Mouse (Mus musculus) frontal cortex, adult (tissue): ENCODE measurements around the gene 6030468B19Rik.
"Not testable (repeated sequence)": the region's sequence is repeated elsewhere in the genome, so short reads cannot be mapped to it uniquely, and the experiment has no call there.

Experiments
- ATAC-seq: cut with Nextera tagmentation; 2 replicates; pipeline ENCODE4 v1.9.2; 2017; ENCODE audit warnings: mild to moderate bottlenecking, moderate library complexity, mixed read lengths; ENCODE audit not compliant: low TSS enrichment

Gene 6030468B19Rik

DNA sequence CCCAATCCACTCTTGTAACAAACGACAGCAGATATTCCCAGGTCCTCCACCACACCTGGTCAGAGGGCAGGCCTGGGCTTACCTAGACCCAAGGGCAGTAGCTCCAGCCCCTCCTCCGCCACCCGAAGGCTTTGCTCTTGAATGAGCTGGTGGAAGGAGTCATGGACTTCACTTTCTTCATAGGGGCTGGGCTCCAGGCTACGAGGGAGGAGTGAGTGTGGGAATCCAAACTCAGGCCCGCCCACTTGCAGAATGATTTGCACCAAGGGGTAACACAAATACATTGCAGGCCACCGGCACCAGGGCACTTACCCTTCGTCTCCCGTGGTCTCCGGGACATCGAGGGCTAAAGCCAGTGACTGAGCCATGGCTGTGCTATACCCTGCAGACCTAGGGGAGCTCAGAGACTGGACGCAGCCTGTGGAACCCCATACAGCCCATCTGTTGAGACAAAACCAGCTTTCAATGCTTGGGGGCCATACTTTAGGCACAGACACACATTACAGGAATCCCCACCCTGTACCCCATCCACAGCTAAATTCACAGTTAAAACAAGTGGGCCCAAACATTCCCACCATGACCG lies 18.5 kb upstream of the 6030468B19Rik start:
- ATAC-seq, result no peak

DNA sequence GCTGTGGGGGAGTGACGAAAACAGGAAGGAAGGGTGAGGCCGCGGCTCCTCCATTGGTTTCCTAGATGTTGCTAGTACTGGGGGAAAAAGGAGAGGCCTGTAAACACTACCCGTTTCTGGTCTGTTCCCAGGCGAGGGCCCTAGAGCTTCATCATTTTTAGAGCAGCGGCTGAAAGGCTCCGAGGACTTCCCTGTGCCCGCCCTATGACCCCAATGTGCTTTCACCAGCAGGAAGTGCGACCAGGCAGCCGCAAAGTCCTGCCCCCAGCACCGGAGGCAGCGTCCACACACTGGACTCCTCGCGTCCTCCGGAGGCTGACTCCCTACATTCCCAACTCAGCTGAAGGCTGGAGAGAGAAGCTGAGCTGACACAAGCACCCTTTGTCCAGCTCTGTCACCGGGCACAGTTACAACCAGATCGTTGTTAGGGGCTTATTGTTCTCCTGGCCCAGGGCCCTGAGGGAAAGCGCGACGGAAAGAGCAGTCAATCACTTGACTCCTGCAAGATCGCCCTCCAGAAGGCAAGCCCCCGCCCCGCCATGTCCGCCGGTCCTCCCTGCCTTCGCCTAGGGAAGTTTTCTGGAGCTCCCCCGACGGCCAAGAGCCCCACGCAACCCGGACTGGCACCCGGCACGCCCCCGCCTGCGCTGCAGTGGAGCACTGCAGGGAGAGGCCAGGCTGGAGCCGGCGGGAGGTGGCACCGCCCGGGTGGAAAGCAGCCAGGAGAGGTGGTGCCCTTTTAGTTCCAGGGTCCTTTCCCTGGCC lies 17.8 kb upstream of the 6030468B19Rik start:
- peak; percentile 53; the same call in 1 of the 2 replicates for ATAC-seq

DNA sequence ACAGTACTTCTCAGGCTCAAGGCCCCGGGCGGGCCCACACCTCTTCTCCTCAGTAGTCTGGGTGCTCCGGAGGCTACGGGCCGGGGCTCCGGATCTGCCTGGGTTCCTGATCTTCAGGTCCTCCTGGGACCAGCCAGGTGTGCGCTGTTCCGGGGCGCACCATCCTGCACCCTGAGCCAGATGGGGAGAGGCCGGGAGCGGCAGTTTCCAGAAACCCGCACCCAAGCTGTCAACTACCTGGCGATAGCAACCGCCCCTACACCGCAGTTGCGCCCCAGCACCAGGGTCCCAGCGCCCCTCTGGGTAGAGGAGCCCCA lies 17.3 kb upstream of the 6030468B19Rik start:
- ATAC-seq, result no peak

DNA sequence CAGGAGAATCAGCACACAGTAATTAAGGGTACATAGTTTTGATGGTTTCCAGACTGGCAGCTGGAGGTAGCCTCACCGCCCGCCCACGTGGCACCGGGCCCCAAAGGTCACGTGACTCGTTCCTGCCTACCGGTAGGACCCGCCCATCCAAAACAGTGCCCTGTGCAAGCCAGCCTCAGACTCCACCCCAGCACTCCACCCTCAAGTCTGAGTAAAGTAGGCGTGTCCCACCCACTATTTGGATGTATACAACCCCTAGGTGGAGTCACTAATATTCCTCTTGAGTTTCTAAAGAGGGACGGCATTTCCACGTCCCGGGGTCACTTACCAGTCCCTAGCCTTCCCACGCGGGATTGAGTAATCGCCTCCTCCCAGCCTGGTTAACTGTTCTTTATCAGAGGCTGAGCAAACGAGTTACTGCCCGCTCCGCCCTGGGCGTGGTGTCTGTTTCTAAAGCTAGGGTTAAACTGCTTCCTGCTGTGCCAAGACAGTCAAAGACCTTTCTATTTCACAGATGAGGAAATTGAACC lies 16.8 kb upstream of the 6030468B19Rik start:
- no peak for ATAC-seq

DNA sequence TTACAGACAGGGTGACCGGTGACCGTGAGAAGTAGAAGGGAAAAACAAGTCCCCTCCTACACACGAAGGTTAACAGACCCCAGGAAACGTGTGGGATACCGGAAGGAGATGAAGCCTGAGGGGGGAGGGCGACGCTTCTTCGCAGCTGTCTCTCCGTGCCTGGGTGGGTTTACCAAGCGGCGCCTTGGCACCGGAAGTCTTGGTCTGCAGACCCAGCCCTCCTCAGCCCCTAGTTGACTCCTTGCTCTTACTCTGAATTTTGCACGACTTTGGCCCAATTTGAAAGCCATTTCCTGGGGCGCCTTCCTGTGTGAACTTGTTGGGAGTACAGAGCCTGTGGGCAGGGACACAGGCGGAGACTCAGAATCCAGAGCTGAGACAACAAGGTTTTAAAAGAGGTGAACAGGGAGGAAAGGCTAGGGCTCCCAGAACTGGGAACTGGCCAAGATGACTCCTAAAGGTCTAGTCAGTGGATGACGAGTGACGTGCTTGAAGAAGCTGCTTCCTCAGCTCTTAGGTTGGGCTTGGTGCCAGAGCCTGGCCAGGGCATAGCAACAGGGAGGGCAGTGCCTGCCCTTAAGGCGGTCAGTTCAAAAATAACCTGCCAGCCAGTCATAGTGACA lies 16.1 kb upstream of the 6030468B19Rik start:
- no peak for ATAC-seq

DNA sequence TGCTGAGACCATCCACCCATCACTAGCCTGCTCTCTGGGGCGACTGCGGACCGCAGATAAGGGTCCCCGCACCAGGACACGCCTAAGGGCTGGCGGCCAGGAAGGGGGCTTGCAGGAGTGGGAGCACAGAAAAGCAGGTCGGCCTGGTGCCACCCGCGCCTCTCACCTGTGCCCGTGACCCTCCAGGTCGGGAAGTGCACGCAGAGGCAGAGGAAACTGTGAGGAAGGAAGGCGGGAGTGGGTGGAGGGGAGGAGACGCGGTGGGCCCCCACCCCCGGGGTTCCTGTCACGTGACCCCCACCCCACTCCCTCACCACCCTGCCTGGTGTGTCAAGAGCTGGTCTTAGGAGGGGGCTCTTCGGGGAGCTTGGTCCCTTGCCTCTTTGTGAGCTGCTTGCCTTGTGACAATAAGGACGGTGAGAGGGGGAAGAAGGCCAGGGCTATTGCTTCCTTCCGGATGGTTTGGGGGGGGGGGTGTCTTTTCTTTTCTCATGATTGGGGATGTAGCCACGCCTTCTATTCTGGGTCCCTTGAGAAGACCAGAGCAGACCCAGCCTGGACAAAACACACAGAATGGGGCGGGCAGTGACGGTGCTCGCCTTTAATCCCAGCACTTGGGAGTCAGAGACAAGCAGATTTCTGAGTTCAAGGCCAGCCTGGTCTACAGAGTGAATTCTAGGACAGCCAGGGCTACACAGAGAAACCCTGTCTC lies 15.3 kb upstream of the 6030468B19Rik start, which contains the start of the genes Tmc8 and Tmc6:
Tmc8 (plus strand) TSS at position 84 of the 712 bp plus-strand sequence.
Tmc6 (minus strand) TSS at position 206 of the 712 bp plus-strand sequence.
- no peak for ATAC-seq

DNA sequence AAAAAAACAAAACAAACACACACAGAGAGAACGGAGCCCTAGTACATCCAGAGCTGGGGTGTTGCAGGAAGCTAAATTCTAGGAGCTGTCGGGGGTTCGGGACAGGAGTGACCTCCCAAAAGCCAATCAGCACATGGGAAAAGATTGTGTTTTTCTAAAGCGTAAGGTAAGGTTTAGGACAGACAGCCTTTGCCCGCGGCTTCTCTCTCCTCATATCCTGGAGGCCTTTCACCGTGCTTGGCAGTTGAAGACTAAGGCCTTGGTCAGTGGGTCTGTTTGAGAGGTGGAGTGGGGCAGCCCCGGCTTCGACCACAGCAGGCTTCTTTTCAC lies 14.8 kb upstream of the 6030468B19Rik start:
- ATAC-seq, result no peak

DNA sequence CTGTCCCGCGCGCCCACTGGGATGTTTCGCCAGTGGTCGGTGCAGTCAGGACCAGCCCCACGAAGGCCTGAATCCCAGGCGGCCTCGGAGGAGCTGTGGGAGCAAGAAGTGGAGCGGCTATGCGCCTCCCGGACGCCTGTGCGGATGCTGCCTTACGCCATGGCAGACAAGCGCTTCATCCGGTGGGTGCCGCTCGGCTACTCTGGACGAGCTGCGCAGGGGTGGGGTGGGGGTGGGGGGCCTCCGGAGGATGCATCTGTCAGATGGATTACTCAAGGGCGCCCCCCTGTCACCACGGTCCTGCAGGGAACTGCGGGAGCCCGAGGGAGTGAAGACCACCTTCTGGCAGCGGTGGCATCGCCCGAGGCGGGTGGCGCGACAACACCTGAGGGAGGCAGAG lies 14.4 kb upstream of the 6030468B19Rik start:
- no peak; the same call in 1 of the 2 replicates for ATAC-seq

DNA sequence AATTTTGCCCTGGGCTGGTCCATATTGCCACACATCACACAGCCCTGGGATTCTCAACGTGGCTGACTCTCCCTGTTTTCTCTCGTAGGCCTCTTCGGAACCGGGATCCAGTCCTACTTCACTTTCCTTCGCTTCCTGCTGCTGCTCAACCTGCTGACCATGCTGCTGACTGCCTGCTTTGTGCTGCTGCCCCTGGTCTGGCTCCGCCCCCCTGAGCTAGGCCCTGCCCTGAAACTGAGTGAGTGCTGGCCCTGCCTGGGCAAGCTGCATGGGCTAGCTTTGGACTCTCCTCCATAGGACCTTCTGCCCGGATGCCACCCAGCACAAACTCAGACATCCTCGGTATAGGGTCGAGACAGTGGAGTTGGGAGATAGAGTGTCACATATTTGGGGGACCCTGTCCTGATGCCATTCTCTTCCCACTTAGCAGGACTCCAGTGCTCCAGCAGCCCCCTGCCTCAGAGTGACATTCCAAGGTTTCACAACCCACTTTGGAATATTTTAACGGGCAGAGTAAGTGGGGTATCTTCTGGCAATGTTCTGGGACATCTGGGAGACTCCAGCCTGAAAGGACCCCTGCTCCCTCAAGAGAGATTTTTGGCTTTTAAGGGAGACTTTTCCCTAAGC lies 13.7 kb upstream of the 6030468B19Rik start:
- ATAC-seq, result no peak

DNA sequence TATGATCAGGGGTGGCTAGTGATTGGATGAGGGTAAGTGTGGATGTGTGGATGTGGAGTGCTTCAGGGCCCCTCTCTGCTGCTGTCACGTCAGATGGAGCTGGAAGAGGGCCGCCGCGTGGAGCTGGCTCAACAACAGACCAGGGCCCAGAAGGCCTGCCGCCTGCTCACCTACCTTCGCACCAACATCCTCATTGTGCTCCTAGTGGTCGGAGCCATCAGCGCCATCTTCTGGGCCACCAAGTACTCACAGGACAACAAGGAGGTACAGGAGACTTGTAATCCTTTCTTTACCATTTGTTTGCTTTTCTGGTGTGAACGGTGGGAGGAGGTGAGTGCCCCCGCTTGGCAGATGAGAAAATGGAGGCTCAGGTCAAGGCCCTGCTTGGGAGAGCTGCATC lies 11.2 kb upstream of the 6030468B19Rik start:
- peak; percentile 62; the same call in 1 of the 2 replicates for ATAC-seq

DNA sequence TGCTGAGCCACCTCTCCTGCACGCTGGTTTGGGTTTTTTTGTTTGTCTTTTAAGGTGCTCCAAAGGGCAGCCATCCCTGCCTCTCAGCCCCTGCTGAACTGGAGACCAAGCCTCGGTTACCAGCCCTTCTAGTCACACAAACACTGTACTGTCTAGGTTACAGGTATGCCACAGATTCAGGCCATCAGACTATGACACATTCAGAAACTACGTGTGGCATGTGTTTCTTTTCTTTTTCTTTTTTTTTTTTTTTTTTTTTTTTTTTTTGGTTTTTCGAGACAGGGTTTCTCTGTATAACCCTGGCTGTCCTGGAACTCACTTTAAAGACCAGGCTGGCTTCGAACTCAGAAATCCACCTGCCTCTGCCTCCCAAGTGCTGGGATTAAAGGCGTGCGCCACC lies 9.0 kb upstream of the 6030468B19Rik start:
- not testable (repeated sequence) for ATAC-seq

DNA sequence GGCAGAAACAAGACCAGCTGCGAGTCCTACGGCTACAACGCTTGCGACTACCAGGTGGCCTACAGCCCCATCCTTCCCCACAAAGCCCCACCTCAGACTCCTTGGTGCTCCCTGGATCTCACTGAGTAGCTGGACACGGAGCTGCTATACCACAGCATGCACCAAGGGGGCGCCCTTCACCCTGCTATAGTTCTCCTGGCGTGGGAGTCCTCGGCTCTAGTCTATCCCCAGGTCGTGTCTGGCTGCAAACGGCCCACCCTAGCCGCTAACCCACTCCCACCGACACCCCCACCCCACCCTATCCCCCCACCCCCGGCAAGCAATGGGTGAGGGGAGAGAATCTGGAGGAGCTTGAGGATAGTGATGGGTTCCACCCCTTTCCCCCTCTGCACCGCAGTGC lies 7.2 kb upstream of the 6030468B19Rik start:
- ATAC-seq, result peak; percentile 59; the same call in 1 of the 2 replicates

DNA sequence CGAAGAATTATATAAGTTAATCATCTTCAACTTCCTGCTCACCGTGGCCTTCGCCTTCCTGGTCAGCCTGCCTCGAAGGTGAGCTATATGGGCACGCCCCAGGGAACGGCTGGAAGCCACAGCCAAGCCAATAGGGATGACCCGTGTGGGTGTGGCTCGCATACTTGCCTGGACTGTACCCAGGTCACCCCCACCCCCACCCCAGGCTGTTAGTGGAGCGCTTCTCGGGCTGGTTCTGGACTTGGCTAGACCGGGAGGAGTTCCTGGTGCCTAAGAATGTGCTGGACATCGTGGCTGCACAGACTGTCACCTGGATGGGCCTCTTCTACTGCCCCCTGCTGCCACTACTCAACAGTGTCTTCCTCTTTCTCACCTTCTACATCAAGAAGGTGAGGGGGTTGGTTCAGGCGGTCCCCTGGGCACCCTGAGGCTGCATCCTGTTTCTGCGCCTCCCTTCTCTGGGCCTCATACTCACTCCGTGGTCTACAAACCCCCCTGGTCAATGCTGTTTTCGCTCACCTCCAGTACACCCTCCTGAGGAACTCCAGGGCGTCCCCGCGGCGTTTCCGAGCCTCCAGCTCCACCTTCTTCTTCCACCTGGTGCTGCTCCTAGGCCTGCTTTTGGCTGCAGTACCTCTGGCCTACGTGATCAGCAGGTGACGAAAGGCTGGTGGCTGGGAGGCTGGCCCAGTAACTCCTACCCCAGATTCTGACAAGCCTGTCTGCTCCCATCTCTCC lies 6.6 kb upstream of the 6030468B19Rik start:
- no peak for ATAC-seq

DNA sequence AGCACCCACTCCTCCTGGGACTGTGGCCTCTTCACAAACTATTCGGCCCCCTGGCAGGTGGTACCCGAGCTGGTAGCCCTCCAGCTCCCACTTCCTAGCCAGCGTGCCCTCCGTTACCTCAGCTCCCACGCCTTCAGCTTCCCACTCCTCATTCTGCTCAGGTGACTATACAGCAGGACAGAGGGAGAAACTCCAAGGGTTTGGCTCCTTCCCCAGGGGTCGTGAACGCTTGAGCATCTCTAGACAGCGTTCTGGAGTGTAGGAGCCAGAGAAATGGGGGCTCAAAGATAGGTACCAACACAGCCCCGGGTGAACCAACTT lies 6.1 kb upstream of the 6030468B19Rik start:
- ATAC-seq, result no peak

DNA sequence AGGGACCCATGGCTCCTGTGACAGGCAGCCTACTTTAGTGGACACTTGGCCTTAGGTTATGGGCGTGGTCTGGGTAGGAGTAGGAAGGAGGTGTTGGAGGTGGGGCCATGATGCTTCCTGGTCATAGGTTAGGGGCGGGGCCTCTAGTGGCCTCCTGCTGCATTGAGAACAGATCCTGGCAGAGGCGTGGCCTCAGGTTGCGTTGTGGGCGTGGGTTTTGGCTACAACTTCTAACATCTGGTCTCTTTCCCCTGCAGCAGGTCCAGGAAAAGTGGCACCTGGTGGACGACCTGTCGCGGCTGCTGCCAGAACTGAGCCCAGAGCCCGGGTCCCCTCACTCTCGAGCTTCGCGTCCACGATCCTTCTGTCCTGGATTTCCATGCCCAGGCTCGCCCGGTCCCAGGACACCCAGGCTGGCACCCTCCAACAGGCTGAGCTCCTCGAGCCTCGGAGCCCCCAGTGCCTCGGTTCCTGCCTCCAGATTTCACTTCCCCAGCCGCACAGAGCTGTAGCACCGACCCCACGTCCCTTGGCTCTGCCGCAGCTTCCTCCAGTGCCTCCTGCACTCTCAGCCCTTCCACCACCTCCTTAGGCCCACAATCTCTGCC lies 5.1 kb upstream of the 6030468B19Rik start:
- no peak for ATAC-seq

DNA sequence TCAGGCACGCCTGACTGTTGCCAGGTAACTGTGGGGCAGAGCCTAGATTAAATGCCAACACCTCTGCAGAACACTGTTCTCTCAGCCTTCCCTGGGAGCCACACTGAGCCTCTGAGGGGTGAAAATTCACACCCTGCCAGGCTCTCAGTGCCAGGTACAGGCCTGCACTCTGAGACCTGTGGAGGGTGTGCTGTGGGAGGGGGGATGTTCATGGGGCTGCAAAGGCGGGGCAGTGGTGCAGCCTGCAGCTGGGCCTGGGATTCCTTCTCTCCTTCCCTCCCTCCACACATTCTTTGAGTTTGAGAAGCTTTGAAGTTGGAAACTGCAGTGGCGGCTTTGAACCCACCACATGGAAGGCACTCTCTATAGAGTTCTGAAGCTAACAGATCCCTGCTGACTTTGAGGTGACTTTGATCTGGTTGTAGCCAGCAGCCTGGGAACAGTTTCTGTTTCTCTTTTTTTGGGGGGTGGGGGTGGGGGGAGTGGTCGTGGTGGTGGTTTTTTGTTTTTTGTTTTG lies 3.4 kb upstream of the 6030468B19Rik start:
- ATAC-seq, result no peak

DNA sequence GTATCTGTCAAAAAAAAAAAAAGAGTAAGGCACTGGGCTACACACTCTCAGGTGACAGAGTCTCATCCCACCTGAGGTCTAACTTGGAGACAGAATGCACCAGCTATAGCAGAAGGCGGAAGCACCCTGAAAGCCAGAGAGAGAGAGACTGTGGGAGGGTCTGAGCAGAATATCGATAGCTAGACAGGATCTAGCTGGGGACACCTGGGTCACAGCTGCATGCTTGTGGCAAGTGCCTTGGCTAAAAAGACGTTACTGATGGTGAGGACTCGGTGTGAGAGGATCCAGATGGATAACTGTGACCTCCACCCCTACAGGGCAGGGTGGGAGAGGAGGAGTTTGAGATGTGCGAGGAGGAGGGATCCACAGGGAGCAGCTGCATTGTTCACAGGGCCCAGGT lies 506 bp upstream of the 6030468B19Rik start:
- no peak for ATAC-seq

DNA sequence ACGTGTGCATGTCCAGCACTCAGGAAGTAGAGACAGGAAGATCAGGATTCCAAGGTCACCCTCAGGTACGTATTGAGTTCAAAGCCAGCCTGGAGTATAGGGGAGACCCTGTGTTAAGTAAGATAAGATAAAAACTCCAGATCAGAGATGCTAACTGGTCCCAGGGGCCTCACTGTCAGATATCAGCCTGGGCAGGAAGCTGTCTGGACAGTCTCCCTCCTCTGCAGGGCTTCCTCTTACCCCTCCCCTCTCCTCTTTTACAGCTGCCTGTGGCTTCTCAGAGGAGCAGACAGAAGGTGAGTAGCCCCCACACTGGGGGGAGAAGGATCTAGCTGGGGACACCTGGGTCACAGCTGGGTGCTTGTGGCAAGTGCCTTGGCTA lies 691 bp downstream of the 6030468B19Rik start:
- no peak for ATAC-seq

DNA sequence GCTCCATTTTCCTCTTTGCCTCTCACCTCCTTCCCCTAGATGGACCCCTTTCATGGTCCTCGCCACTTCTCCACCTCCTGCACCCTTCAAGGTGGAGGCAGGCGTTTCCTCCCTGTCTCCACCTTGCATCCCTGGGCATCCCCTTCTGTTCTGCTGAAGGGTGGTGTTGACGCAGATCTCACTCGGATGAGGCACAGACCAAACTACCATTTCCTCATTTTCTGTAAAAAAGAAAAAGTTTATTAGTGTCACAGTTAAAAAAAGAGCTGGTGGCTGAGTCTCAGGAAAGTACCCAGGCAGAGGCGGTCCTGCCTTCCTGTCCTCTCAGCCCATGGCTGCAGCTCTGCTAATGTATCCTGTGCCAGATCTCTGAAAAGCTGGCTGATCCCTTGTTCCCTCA lies 1.7 kb downstream of the 6030468B19Rik start:
- no peak for ATAC-seq

DNA sequence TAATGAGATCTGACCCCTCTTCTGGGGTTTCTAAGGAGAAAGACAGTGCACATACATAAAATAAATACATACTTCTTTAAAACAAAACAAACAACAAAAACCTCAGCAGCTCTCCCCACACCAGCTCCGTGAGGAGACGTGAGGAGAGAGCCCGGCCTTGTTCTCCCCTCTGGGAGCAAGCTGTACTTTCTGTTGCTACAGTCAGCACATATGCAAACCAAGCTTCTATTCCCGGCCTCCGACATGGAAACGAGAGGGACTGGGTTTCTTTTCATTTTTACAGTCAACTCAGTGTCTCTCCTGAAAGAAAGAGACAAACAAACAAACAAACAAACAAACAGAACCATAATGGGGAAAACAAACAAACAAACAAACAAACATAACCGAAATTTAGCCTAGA lies 2.6 kb downstream of the 6030468B19Rik start:
- ATAC-seq, result no peak

DNA sequence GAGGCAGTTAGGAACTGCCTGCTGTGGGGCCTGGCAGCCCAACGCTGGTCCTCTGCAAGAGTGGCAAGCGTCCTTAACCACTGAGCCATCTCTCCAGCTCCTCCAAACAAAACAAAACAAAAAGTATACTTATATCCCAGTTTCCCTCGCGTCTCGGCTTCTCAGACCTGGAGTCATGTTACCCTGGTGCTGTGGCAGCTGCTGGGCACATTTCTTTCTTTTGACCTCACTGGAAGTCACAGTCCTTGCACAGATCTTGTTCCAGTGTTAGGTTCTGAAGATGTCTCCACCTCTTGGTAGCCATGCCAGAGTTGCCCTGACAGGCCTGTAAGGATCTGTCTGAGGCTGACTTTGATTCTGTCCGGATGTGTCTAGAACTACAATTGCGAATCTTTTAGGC lies 4.2 kb downstream of the 6030468B19Rik start:
- ATAC-seq, result no peak
